In the genomic region with DNA sequence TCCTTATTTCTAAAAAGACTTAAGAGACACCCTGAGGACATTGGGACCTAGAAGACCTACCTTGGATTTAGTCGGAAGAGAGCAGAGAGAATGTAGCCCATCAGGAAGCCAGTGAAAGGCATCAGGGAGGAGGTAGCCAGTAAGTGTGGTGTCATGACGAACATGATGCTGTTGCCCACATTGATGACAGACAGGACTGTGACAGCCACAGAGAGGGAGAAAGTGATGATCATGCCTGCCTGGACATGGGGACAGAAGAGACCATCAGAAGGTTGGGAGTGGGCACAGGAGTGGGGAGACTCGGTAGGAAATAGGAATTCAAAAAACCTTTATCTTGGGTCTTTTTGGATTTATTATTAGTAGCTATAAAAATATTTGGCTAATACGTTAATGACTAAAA, we compare ENCODE assay signal across 32 mouse cellular contexts. TPM values are rescaled to one million over a fixed set of nuclear protein-coding genes. Genes with fewer than 3 reads are reported as not detected.
"Had no signal": no experiment of that assay in that cellular context is flagged by ENCODE, and none has a peak within 500 bp of the region (broad histone marks: within the 10 kb centered on the region; RNA-seq: fewer than 3 reads in every experiment).

No protein-coding gene starts in this region.

- H3K27me3 ChIP-seq: heart, embryonic 13.5 days; heart, embryonic 15.5 days; hindbrain, embryonic 12.5 days; limb, embryonic 12.5 days; liver, embryonic 12.5 days had no signal

- H3K9me3 ChIP-seq: heart, embryonic 13.5 days; heart, embryonic 15.5 days; hindbrain, embryonic 10.5 days; hindbrain, embryonic 12.5 days; limb, embryonic 10.5 days; limb, embryonic 12.5 days; liver, embryonic 12.5 days had no signal

- DNase-seq: gastrocnemius, adult 2 months; gastrocnemius, postnatal 10 days; gastrocnemius, postnatal 25 days; heart, adult 2 months; heart, postnatal 4 days; kidney, adult 18-20 months; kidney, adult 9 months; kidney, postnatal 10 days; kidney, postnatal 25 days; kidney, postnatal 4 days; liver had no signal

- H3K4me1 ChIP-seq: heart, embryonic 15.5 days; hindbrain, embryonic 10.5 days; limb, embryonic 10.5 days; limb, embryonic 12.5 days; liver, embryonic 12.5 days had no signal

- H3K4me3 ChIP-seq: gastrocnemius, adult 2 months; heart, adult 2 months; heart, embryonic 13.5 days; heart, embryonic 15.5 days; hindbrain, embryonic 10.5 days; hindbrain, embryonic 12.5 days; layer of hippocampus, adult 2 months; left cerebral cortex, adult 2 months; limb, embryonic 10.5 days; limb, embryonic 12.5 days; liver, embryonic 12.5 days had no signal

- H3K27ac ChIP-seq: gastrocnemius, adult 2 months; heart, adult 2 months; heart, embryonic 13.5 days; heart, embryonic 15.5 days; hindbrain, embryonic 10.5 days; hindbrain, embryonic 12.5 days; hindbrain, embryonic 14.5 days; layer of hippocampus, adult 2 months; left cerebral cortex, adult 2 months; limb, embryonic 10.5 days; limb, embryonic 12.5 days; liver, embryonic 12.5 days had no signal

- H3K4me2 ChIP-seq: heart, embryonic 11.5 days; heart, embryonic 13.5 days; heart, embryonic 15.5 days; hindbrain, embryonic 12.5 days; hindbrain, embryonic 14.5 days; limb, embryonic 12.5 days; liver, embryonic 12.5 days had no signal

- H3K9ac ChIP-seq: heart, embryonic 13.5 days; heart, embryonic 15.5 days; hindbrain, embryonic 12.5 days; hindbrain, embryonic 14.5 days; limb, embryonic 12.5 days; liver, embryonic 12.5 days had no signal

- ATAC-seq: hindbrain, embryonic 16.5 days; inflammation-experienced regulatory T-cells, adult 6 months; intestine, embryonic 16.5 days; liver, embryonic 12.5 days had no signal

RNA-seq across cellular contexts. Expression of a gene that starts 10.5 kb away (rescaled TPM):
- total RNA-seq: gastrocnemius, adult 2 months; gastrocnemius, postnatal 25 days; granulocyte monocyte progenitor cell, adult 5-6 weeks; heart, adult 2 months; heart, postnatal 25 days; heart, postnatal 4 days; layer of hippocampus, adult 2 months; layer of hippocampus, postnatal 10 days; layer of hippocampus, postnatal 25 days; left cerebral cortex, adult 2 months; left cerebral cortex, postnatal 14 days; left cerebral cortex, postnatal 36 days had no signal
- polyA plus RNA-seq: frontal cortex, adult 2 months; heart, adult 2 months had no signal
